Mouse (Mus musculus) thymus, postnatal 14 days (tissue): ENCODE data around the gene Lrch1.

Source experiments
- DNase-seq: peaks from one replicate; pipeline ENCODE4 v3.0.0; 2021

The Lrch1 gene

GRCm38 (mm10) chr14:74918521-74919103 lies 29.1 kb downstream of the Lrch1 start:
- peak; percentile 48 for DNase-seq

- DNase-seq = no peak
Measured at GRCm38 (mm10) chr14:74917504-74918124, 30.1 kb downstream of the Lrch1 start.

- no peak for DNase-seq
Measured at GRCm38 (mm10) chr14:74916691-74917090, 31.0 kb downstream of the Lrch1 start.

- no peak for DNase-seq
Measured at GRCm38 (mm10) chr14:74916075-74916474, 31.6 kb downstream of the Lrch1 start.

- no peak for DNase-seq
Measured at GRCm38 (mm10) chr14:74915658-74916057, 32.0 kb downstream of the Lrch1 start.

- DNase-seq = no peak
Measured at GRCm38 (mm10) chr14:74915025-74915424, 32.7 kb downstream of the Lrch1 start.

GRCm38 (mm10) chr14:74913381-74914230 lies 34.1 kb downstream of the Lrch1 start:
- DNase-seq = no peak

- DNase-seq = no peak
Measured at GRCm38 (mm10) chr14:74910363-74910762, 37.3 kb downstream of the Lrch1 start.

GRCm38 (mm10) chr14:74909021-74909420 lies 38.7 kb downstream of the Lrch1 start:
- DNase-seq = peak; percentile 30

GRCm38 (mm10) chr14:74908250-74908649 lies 39.4 kb downstream of the Lrch1 start:
- peak; percentile 49 for DNase-seq

GRCm38 (mm10) chr14:74907706-74908105 lies 40.0 kb downstream of the Lrch1 start:
- no peak for DNase-seq

GRCm38 (mm10) chr14:74905990-74906389 lies 41.7 kb downstream of the Lrch1 start:
- DNase-seq = no peak

GRCm38 (mm10) chr14:74904442-74904841 lies 43.2 kb downstream of the Lrch1 start:
- DNase-seq = no peak

GRCm38 (mm10) chr14:74903047-74903446 lies 44.6 kb downstream of the Lrch1 start:
- no peak for DNase-seq

- DNase-seq = no peak
Measured at GRCm38 (mm10) chr14:74900705-74901369, 46.8 kb downstream of the Lrch1 start.

GRCm38 (mm10) chr14:74899953-74900704 lies 47.5 kb downstream of the Lrch1 start:
- DNase-seq = no peak

GRCm38 (mm10) chr14:74898939-74899338 lies 48.7 kb downstream of the Lrch1 start:
- no peak for DNase-seq

GRCm38 (mm10) chr14:74893693-74894092 lies 54.0 kb downstream of the Lrch1 start:
- DNase-seq = no peak

- no peak for DNase-seq
Measured at GRCm38 (mm10) chr14:74893085-74893648, 54.5 kb downstream of the Lrch1 start.

- DNase-seq = no peak
Measured at GRCm38 (mm10) chr14:74889304-74889703, 58.4 kb downstream of the Lrch1 start.

- DNase-seq = no peak
Measured at GRCm38 (mm10) chr14:74888103-74888502, 59.6 kb downstream of the Lrch1 start.

GRCm38 (mm10) chr14:74886453-74886852 lies 61.2 kb downstream of the Lrch1 start:
- DNase-seq = no peak
